Mouse (Mus musculus) cerebellum, adult 11 months (tissue): ENCODE measurements around the gene Fam19a1.

ENCODE experiments used
- DNase-seq: peaks from one replicate; pipeline ENCODE4 v3.0.0; 2022

The Fam19a1 gene

GRCm38 (mm10) chr6:96441971-96442370, 329.0 kb downstream of the Fam19a1 start:
- no peak for DNase-seq

DNA sequence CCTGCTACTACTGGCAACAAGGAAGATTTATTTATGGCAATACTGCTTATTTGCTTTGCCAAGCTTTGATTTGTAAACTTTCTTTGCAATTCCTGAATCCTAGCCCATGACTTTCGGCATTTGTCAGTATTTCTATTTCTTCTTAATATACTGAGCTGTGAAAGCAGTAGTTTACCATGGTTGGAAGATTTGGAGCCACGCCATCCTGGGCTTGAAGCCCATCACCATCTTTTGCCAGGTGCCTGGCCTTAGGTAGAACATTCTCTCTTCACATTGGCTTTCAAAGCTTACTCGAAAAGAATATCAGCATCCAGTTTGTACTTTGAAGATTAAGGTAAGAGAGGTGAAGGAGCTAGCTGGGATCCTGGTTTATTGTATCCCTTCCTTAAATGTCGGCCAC, 334.5 kb downstream of the Fam19a1 start:
- DNase-seq: no peak

GRCm38 (mm10) chr6:96456266-96456665, 343.3 kb downstream of the Fam19a1 start:
- DNase-seq: no peak

- no peak for DNase-seq
Measured at GRCm38 (mm10) chr6:96457590-96458259, 344.8 kb downstream of the Fam19a1 start.

DNA sequence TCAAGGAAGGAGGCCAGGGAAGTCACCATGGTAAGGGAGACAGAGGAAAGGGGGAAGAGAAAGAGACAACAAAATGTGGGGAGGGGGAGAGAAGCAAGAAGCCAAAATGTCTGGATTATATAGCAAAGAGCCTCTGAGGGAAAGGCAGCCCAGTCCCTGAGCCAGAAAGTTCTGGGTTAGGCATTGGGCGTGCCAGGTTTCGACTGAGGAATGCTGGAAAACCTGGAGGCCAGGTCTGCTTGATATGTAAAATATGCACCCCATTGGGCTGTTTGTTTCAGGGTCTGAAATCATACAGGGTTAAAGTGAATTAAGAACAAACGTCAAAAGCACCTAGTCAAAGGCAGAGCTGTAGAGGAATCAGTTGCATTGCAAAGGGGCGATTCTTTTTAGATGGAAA, 346.1 kb downstream of the Fam19a1 start:
- DNase-seq: no peak

- no peak for DNase-seq
Measured at GRCm38 (mm10) chr6:96499464-96499863, 386.5 kb downstream of the Fam19a1 start.

- DNase-seq: no peak
Measured at GRCm38 (mm10) chr6:96541600-96541999, 428.6 kb downstream of the Fam19a1 start.

GRCm38 (mm10) chr6:96544832-96545231, 431.9 kb downstream of the Fam19a1 start:
- DNase-seq: no peak

GRCm38 (mm10) chr6:96550431-96550830, 437.5 kb downstream of the Fam19a1 start:
- DNase-seq: no peak

DNA sequence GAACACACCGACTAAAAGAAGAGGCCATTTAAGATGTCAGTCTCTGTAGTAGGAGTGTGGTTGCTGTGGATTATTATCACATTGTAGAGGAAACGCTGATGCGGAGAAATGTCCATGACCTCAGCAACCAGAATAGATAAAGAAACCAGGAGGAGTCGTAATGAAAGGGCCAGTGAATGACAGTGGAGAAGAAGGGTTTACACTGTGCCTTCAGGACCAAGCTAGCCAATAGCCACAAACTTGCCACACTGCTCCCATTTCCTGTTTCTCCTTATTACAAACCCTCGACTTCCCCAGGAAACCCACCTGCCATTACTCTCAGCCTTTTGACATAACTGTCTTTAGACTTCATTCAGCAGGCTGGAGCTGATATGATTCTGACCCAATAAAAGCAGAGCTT, 465.7 kb downstream of the Fam19a1 start:
- DNase-seq: no peak

DNA sequence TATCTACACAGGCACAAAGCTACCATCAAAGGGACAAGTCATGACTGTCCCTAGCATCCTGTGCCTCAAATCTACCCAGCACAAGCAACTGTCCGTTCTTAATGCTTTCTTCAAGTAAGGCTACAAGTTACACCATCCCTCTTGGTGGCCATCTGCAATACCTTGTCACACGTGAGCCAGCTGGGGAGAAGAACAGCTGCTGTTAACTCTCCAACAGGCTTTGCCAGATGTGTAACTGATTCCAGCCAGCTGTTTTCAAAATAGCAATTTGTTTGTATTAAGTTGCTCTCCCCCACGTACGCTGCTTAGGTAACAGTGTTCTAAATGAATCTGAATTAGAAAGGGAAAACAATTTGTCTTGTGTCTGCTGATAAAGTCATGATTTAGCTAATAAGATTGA, 467.8 kb downstream of the Fam19a1 start:
- no peak for DNase-seq

- DNase-seq: no peak
Measured at GRCm38 (mm10) chr6:96581187-96581586, 468.2 kb downstream of the Fam19a1 start.

DNA sequence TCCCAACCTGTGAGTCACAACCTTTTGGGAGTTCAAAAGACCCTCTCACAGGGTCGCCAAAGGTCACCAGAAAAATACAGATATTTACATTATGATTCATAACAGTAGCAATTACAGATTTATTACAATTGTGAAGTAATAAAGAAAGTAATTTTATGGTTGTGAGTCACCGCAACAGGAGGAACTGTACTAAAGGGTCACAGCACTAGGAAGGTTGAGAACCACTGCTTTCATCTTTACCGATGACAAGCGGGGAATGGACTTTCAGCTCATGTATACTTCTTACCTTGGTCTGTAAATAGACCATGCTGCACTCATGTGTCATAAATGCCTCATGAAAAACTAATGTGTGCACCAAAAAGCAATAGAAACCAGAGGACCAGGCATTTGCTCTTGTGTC, 474.5 kb downstream of the Fam19a1 start:
- DNase-seq: no peak

- DNase-seq: no peak
Measured at GRCm38 (mm10) chr6:96593031-96593430, 480.1 kb downstream of the Fam19a1 start.

GRCm38 (mm10) chr6:96595201-96595600, 482.2 kb downstream of the Fam19a1 start:
- no peak for DNase-seq

DNA sequence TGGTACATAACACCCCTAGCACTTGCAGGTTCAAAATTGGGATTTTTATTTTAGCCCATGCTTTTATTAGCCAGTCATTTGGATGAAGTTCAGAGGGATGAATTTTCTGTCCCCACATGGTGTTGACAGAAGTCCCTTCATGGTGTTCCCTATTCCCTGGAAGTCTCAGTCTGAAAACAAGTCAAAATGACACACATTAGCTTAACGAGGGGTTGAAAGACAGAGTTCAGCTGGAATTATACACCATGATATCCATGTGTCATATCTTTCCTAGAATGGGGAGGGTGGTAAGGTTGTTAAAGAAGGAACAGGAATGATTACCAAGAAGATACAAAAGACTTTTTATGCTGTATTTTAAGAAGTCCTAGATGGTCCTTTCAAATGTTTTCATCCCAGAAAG, 511.2 kb downstream of the Fam19a1 start:
- no peak for DNase-seq

GRCm38 (mm10) chr6:96631518-96631917, 518.6 kb downstream of the Fam19a1 start:
- DNase-seq: no peak

GRCm38 (mm10) chr6:96632243-96632642, 519.3 kb downstream of the Fam19a1 start:
- no peak for DNase-seq

GRCm38 (mm10) chr6:96635663-96636062, 522.7 kb downstream of the Fam19a1 start:
- no peak for DNase-seq

GRCm38 (mm10) chr6:96648742-96649141, 535.8 kb downstream of the Fam19a1 start:
- no peak for DNase-seq

- DNase-seq: no peak
Measured at GRCm38 (mm10) chr6:96649267-96649666, 536.3 kb downstream of the Fam19a1 start.

GRCm38 (mm10) chr6:96666311-96666710, 553.4 kb downstream of the Fam19a1 start:
- DNase-seq: no peak

DNA sequence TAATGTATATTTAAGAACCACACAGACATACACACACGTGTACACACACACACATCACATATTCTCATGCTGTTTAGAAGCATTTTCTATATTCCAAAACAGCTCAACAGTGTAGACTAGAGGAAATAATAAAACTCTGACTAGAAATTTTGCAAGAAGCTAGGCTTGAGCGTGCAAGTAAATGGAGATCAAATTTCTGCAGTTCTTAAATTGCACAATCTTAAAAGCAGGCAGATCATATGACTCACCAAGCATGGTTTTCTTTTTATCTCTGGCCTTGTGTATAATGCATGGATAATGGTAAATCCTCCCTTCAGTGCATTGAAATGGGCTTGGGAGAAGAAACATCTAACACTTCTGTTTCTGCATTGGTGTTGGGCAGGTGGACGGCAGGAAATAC, 564.9 kb downstream of the Fam19a1 start:
- no peak for DNase-seq
